In the genomic region with DNA sequence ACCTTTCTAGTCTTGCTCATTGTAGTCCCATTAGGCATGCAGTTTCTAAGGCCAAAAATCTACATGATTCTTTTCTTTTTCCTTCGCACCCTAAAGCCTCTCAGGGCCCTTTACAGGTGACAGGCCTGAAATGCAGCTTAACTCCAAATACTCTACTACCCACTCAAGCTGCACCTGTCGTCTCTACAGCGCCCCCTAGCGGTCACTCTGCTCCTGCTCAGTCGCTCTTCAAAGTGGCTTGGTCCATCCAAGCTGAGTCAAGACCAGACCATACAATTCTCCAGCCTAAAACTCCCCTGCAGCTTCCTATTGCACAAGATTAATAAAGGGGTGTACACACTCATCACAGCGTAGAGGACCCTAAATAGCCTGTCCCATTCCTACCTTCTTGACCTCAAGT, we compare ENCODE assay signal across 8 mouse cellular contexts. TPM values are rescaled to one million over a fixed set of nuclear protein-coding genes. Genes with fewer than 3 reads are reported as not detected.
DNase-seq lines count a peak whose midpoint lies in the region; ATAC-seq and TF ChIP-seq lines count a peak whose summit lies in the region.

No protein-coding gene starts in this region.

- H3K9me3 ChIP-seq in neural tube, embryonic 15.5 days (replicated peaks) = no peaks in the 10 kb centered on the region

- 28% methylated on average over 6 of the region's 6 CpGs for WGBS in neural tube, embryonic 15.5 days
- 40% methylated on average over 6 of the region's 6 CpGs for WGBS in spleen, adult 2 months

- H3K27me3 ChIP-seq in neural tube, embryonic 15.5 days (replicated peaks) = no peaks in the 10 kb centered on the region
- no peaks in the 10 kb centered on the region for H3K27me3 ChIP-seq in spleen, adult 2 months (ENCODE audit: control insufficient read depth, insufficient read depth, low read length)

- no peak overlapping the region for H3K9ac ChIP-seq in neural tube, embryonic 15.5 days (replicated peaks)

- no peak for TF ChIP-seq POLR2A in spleen, adult 2 months (IDR thresholded peaks at IDR 0.05; ENCODE audit: low read depth, low read length)

- peak; percentile 85 for TF ChIP-seq CTCF in spleen, adult 2 months (IDR thresholded peaks at IDR 0.05; ENCODE audit: extremely low read depth, insufficient read depth, insufficient read length, insufficient replicate concordance)

- no peaks in the 10 kb centered on the region for H3K36me3 ChIP-seq in neural tube, embryonic 15.5 days
- H3K36me3 ChIP-seq in spleen, adult 2 months (ENCODE audit: control insufficient read depth, insufficient read depth, low read length) = no peaks in the 10 kb centered on the region

- no peak for ATAC-seq in neural tube, embryonic 15.5 days (ENCODE audit: low FRiP score)

- no peak overlapping the region for H3K4me3 ChIP-seq in neural tube, embryonic 15.5 days (replicated peaks)
- H3K4me3 ChIP-seq in spleen, adult 2 months (ENCODE audit: extremely low read depth, insufficient read depth, insufficient read length) = no peak overlapping the region

- DNase-seq in adrenal gland, adult (ENCODE audit: inconsistent age in 2 of 2, low spot score in 1 of 2) = peak; percentile 42 to 79
- DNase-seq in adrenal gland, adult 8-10 months = no peak
- DNase-seq in neural tube, embryonic 10.5 days (ENCODE audit: extremely low spot score, low spot score) = peak; percentile 69
- peak; percentile 51 to 59 for DNase-seq in cerebellum, postnatal 36 days
- peak; percentile 34 for DNase-seq in kidney, postnatal 14 days
- DNase-seq in lung, postnatal 25 days (ENCODE audit: low spot score) = peak; percentile 45
- peak; percentile 36 to 52 for DNase-seq in spleen, adult 2 months (ENCODE audit: low read depth in 1 of 2, low spot score in 2 of 2)

- H3K4me2 ChIP-seq in neural tube, embryonic 15.5 days = no peak overlapping the region

- no peak overlapping the region for H3K27ac ChIP-seq in neural tube, embryonic 15.5 days (replicated peaks)
- H3K27ac ChIP-seq in spleen, adult 2 months (ENCODE audit: insufficient read depth, low read length) = no peak overlapping the region

- H3K4me1 ChIP-seq in neural tube, embryonic 15.5 days = peaks cover 19% of the 10 kb centered on the region
- H3K4me1 ChIP-seq in spleen, adult 2 months (ENCODE audit: control insufficient read depth, insufficient read depth, insufficient read length) = peaks cover 5% of the 10 kb centered on the region; the same call in 1 of the 2 replicates

RNA-seq across cellular contexts. Expression of gene Sec22a, which starts 3.1 kb away (rescaled TPM):
- 10 to 100 TPM; 30.5 to 38.8 (median 32.9) TPM for total RNA-seq in adrenal gland, adult 8-10 months (2022)
- 38.8 and 39.5 TPM in 2 replicates for polyA plus RNA-seq in neural tube, embryonic 15.5 days (2015; fragmentation: Nextera tagmentation; extraction: Ambion mirVana)
- 4.5 TPM in 2 replicates for polyA plus RNA-seq in spleen, adult 2 months (2012; rRNA removed)
